Mouse (Mus musculus) forebrain, embryonic 11.5 days (tissue): ENCODE results near the gene Nek1. TPM values are rescaled to one million over a fixed set of nuclear protein-coding genes. Genes with fewer than 3 reads are reported as not detected.
"Not testable (repeated sequence)": the region's sequence is repeated elsewhere in the genome, so short reads cannot be mapped to it uniquely, and the experiment has no call there.

ENCODE experiments used
- ATAC-seq: fragments of 200-750 bp; cut with Nextera tagmentation; replicated peaks from 2 replicates; pipeline ENCODE4 v1.8.0; 2017; ENCODE audit warnings: moderate TSS enrichment; ENCODE audit not compliant: low FRiP score
- DNase-seq: peaks from one replicate; pipeline ENCODE4 v3.0.0-alpha.2; 2017; ENCODE audit warnings: low spot score
- H3K27ac ChIP-seq: fragments of 300-500 bp; sonication (generic); 2 replicates; pipeline ENCODE4 v1.5.1; 2014; ENCODE audit warnings: low read depth, low read length
- H3K27me3 ChIP-seq: fragments of 300-500 bp; sonication (generic); 2 replicates; pipeline ENCODE4 v1.6.1; 2014; ENCODE audit warnings: mild to moderate bottlenecking, low read length, mixed read lengths; ENCODE audit not compliant: control insufficient read depth, insufficient read depth
- H3K36me3 ChIP-seq: fragments of 300-500 bp; sonication (generic); 2 replicates; pipeline ENCODE4 v1.6.1; 2014; ENCODE audit warnings: mild to moderate bottlenecking, low read length, moderate library complexity, mixed read lengths; ENCODE audit not compliant: control insufficient read depth, insufficient read depth
- H3K4me1 ChIP-seq: fragments of 300-500 bp; sonication (generic); replicated peaks from 2 replicates; pipeline ENCODE4 v1.6.1; 2014; ENCODE audit warnings: low read length, mixed read lengths; ENCODE audit not compliant: control insufficient read depth, insufficient read depth
- H3K4me2 ChIP-seq: fragments of 300-500 bp; sonication (generic); 2 replicates; pipeline ENCODE4 v1.6.1; 2014; ENCODE audit warnings: low read depth, mild to moderate bottlenecking, low read length, moderate library complexity, mixed read lengths; ENCODE audit not compliant: severe bottlenecking
- H3K4me3 ChIP-seq: fragments of 300-500 bp; sonication (generic); 2 replicates; pipeline ENCODE4 v1.5.1; 2014; ENCODE audit warnings: low read depth, low read length
- H3K9ac ChIP-seq: fragments of 300-500 bp; sonication (generic); 2 replicates; pipeline ENCODE4 v1.6.1; 2014; ENCODE audit warnings: low read length
- H3K9me3 ChIP-seq: fragments of 300-500 bp; sonication (generic); 2 replicates; pipeline ENCODE4 v1.6.1; 2016; ENCODE audit warnings: low read length, mixed read lengths; ENCODE audit not compliant: control insufficient read depth
- WGBS: fragments of 180-500 bp; shearing (Covaris S2); extraction: QIAGEN DNeasy Blood & Tissue Kit; methylation state at CpG from one replicate; pipeline ENCODE4 v1.1.7; 2014; 5-methylcytosine and 5-hydroxymethylcytosine counted together
- polyA plus RNA-seq: library from polyadenylated mRNA; unstranded; fragments of >200 nt; fragmentation: Nextera tagmentation; extraction: Ambion mirVana; gene quantifications from 2 replicates; pipeline ENCODE4 v1.2.1, GENCODE M21; 2014

Nek1 gene
- polyA plus RNA-seq, 1 experiment from 2014 or later = 20.5 TPM

DNA sequence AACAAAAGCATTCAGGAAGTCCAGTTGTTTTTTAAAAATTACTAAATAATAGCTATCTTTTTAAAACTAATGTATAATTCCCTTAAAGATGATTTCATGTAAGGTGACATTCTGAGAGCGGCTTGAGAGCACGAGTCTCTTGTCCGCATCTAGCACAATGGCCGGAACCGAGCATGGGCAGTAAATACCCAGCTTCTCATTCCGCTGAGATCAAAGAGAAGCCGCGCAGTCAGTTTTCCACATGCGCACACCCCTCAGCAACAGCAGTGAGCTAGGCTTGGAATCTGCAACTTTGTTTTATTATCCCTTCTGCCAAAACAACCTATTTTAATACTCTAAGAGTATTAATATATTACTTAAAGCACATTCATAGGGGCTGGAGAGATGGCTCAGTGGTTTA lies 16.2 kb upstream of the Nek1 start:
- no peaks in the 10 kb centered on the region for H3K27me3 ChIP-seq
- ATAC-seq = no peak
- DNase-seq = no peak
- no peaks in the 10 kb centered on the region for H3K36me3 ChIP-seq
- H3K9ac ChIP-seq = no peak overlapping the region
- no peak overlapping the region for H3K4me2 ChIP-seq
- H3K27ac ChIP-seq = no peak overlapping the region
- H3K4me1 ChIP-seq = no peaks in the 10 kb centered on the region
- no peaks in the 10 kb centered on the region for H3K9me3 ChIP-seq
- no peak overlapping the region for H3K4me3 ChIP-seq
- WGBS = 80% methylated on average over 9 of the region's 9 CpGs

- Histone ChIP-seq H3K36me3 (no peaks in the 10 kb centered on the region), H3K9ac (no peak overlapping the region), H3K27ac (no peak overlapping the region), H3K4me2 (no peak overlapping the region), H3K4me1 (no peaks in the 10 kb centered on the region), H3K27me3 (no peaks in the 10 kb centered on the region), H3K4me3 (no peak overlapping the region), H3K9me3 (no peaks in the 10 kb centered on the region)
- no peak for ATAC-seq
- no peak for DNase-seq
- 91% methylated on average over 5 of the region's 5 CpGs for whole genome bisulfite sequencing
Observed at GRCm38 (mm10) chr8:60978496-60978895, 14.5 kb upstream of the Nek1 start.

- Histone ChIP-seq H3K4me1 (no peaks in the 10 kb centered on the region), H3K4me3 (no peak overlapping the region), H3K27me3 (no peaks in the 10 kb centered on the region), H3K36me3 (no peaks in the 10 kb centered on the region), H3K9me3 (no peaks in the 10 kb centered on the region), H3K9ac (no peak overlapping the region), H3K27ac (no peak overlapping the region), H3K4me2 (no peak overlapping the region)
- 47% methylated on average over 1 of the region's 1 CpGs for WGBS
- DNase-seq (no peak), ATAC-seq (no peak)
Observed at GRCm38 (mm10) chr8:60981388-60981787, 11.6 kb upstream of the Nek1 start.

DNA sequence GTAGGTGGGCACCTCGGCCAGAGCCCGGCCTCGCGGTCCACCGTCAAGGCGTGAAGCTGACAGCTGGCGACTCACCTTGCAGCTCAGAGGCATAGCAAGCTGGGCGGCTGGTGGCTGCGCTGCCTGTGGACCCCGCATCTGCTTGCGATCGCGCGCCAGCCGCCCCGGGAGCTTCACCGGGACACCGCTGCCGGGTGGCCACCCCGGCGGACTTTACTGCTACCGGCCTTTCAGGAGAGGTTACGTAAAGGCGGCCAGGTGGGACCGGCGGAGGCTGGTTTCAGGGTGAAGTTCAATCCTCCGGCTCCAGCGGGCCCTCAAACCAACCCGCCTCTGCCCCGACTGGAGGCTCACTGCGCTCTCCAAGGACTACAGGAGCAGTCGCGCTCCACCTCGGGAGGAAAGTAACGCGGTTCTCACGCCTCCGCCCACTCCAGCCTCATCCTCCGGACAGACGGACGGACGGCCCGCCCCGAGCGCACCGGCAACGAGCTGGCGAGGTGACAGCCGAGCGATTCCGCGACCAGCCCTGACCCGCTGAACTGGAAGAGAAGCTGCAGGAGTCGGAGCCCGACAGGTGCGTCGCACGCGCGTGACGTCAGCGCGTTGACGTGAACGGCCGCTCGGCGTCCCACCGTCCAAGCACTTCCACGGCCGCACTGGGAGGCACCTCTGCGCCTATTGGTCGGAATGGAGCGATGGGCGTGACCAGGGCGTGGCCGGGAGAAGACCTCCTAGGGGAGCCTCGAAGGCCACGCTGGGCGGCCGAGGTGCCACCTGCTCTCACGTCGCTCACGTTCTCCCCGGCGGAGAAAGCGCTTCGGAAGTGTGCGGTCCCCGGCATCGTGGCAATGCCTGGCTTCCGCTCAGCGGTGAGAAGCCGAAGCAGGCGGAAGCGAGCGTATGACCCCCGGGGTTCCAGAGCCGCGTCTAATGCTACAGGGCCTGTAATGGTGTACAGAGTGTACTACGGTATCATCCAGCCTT lies 10.0 kb upstream of the Nek1 start, which contains the start of gene Clcn3:
Clcn3 (minus strand) TSS at position 600 of the 987 bp plus-strand sequence.
- no peaks in the 10 kb centered on the region for H3K27me3 ChIP-seq
- peak within 1 kb of the TSS; percentile 79 for H3K4me3 ChIP-seq
- WGBS = under 1% methylated on average over 100 of the region's 101 CpGs
- no peaks in the 10 kb centered on the region for H3K36me3 ChIP-seq
- H3K4me2 ChIP-seq = peak within 1 kb of the TSS; percentile 96
- H3K27ac ChIP-seq = peak within 1 kb of the TSS; percentile 59
- no peaks in the 10 kb centered on the region for H3K4me1 ChIP-seq
- peak; percentile 98 for DNase-seq
- peak within 1 kb of the TSS; percentile 72 for H3K9ac ChIP-seq
- peak; percentile 100 for ATAC-seq
- H3K9me3 ChIP-seq = no peaks in the 10 kb centered on the region

- no peaks in the 10 kb centered on the region for H3K36me3 ChIP-seq
- peak overlapping the region; percentile 58 for H3K9ac ChIP-seq
- no peaks in the 10 kb centered on the region for H3K27me3 ChIP-seq
- DNase-seq (peak; percentile 55), ATAC-seq (peak; percentile 60)
- peak overlapping the region; percentile 79 for H3K4me3 ChIP-seq
- H3K9me3 ChIP-seq = no peaks in the 10 kb centered on the region
- WGBS = 12% methylated on average over 9 of the region's 9 CpGs
- H3K4me1 ChIP-seq = no peaks in the 10 kb centered on the region
- H3K27ac ChIP-seq = peak overlapping the region; percentile 59
- peak overlapping the region; percentile 96 for H3K4me2 ChIP-seq
Observed at GRCm38 (mm10) chr8:60983688-60984079, 9.3 kb upstream of the Nek1 start.

DNA sequence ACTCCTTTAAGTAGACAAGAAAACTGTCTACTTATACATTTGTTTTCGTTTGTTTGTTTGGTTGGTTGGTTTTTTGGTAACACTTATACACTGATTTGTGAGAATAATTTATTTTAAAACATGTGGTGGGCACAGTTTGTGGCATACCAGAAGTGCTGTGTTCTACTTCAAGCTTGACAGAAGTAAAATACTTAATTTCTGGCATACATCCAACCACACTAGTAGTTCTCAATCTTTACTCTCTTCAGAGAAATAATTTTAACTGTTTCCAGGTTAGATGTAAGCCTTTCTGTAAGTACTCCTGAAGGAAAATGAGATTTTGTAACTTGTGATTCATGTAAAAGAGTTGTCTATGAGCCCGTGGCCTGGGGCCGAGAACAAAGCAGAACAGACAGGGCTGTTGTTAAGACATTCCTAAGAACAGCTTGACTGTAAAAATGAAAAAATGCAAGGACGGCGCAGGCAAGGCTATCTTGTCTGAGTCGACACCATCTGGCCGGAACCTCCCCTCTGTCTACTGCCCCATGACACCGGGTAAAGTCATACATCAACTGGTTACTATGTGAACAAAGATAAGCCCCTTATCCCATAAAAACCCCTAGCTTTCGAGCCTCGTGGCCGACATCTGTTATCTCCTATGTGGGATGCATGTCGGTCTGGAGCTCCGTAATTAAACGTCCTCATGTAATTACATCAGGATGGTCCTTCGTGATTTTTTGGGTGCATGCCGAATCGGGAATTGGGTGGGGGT lies 8.6 kb upstream of the Nek1 start:
- not testable (repeated sequence) for H3K9me3 ChIP-seq, H3K4me3 ChIP-seq
- WGBS = 94% methylated on average over 17 of the region's 17 CpGs

GRCm38 (mm10) chr8:60992561-60992909 lies 460 bp upstream of the Nek1 start:
- Histone ChIP-seq H3K36me3 (no peaks in the 10 kb centered on the region), H3K27me3 (no peaks in the 10 kb centered on the region), H3K4me2 (peak overlapping the region; percentile 62), H3K27ac (peak overlapping the region; percentile 80; the same call in 1 of the 2 replicates), H3K4me1 (peaks cover 8% of the 10 kb centered on the region), H3K9ac (peak overlapping the region; percentile 59), H3K9me3 (no peaks in the 10 kb centered on the region), H3K4me3 (peak overlapping the region; percentile 77)
- 1% methylated on average over 16 of the region's 16 CpGs for WGBS
- peak; percentile 93 for ATAC-seq
- DNase-seq = no peak

More for the DNA sequence above, 8.6 kb upstream of the Nek1 start:
- not testable (repeated sequence) for H3K27ac ChIP-seq, H3K36me3 ChIP-seq, H3K4me2 ChIP-seq, H3K27me3 ChIP-seq, H3K9ac ChIP-seq, ATAC-seq, H3K4me1 ChIP-seq, DNase-seq

GRCm38 (mm10) chr8:60993639-60993986 lies 618 bp downstream of the Nek1 start:
- WGBS = 7% methylated on average over 12 of the region's 12 CpGs

More at GRCm38 (mm10) chr8:60993639-60993986, 618 bp downstream of the Nek1 start:
- peak overlapping the region; percentile 69 for H3K9ac ChIP-seq
- H3K9me3 ChIP-seq = no peaks in the 10 kb centered on the region
- peak overlapping the region; percentile 50; the same call in 1 of the 2 replicates for H3K27ac ChIP-seq
- DNase-seq (no peak), ATAC-seq (peak; percentile 8; the same call in 1 of the 2 replicates)
- H3K4me3 ChIP-seq = peak overlapping the region; percentile 77
- H3K4me2 ChIP-seq = peak overlapping the region; percentile 54
- no peaks in the 10 kb centered on the region for H3K27me3 ChIP-seq
- H3K36me3 ChIP-seq = no peaks in the 10 kb centered on the region
- H3K4me1 ChIP-seq = peaks cover 8% of the 10 kb centered on the region
